ENCODE assay signal across 12 mouse cellular contexts in the genomic region with DNA sequence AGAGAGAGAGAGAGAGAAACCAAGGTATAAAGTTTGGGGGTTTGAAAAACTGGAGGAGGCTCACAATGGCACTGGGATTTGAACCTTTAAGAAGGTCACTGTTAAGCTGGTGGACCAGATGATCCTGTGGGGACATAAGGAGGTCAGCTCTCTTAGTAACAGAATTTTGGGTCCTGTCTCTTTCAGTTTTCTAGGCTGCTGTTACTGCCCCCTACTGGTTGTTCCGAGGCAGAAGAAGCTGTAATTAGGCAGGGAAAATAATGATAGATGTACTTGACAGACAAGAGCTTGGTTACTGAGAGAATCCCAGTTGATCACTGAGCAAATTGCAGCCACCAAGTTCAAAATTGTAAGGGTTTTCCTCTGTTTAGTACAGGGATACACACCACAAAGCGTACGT. TPM values are rescaled to one million over a fixed set of nuclear protein-coding genes. Genes with fewer than 3 reads are reported as not detected.
DNase-seq lines count a peak whose midpoint lies in the region; ATAC-seq and TF ChIP-seq lines count a peak whose summit lies in the region.
"Had no signal": no experiment of that assay in that cellular context is flagged by ENCODE, and none has a peak within 500 bp of the region (broad histone marks: within the 10 kb centered on the region; RNA-seq: fewer than 3 reads in every experiment).

No protein-coding gene starts in this region.

- no peak overlapping the region for H3K27ac ChIP-seq in lung, postnatal 0 days (ENCODE audit: low read length)
- H3K27ac ChIP-seq: midbrain, embryonic 13.5 days had no signal

- no peak for ATAC-seq in lung, postnatal 0 days
- ATAC-seq in frontal cortex, adult (ENCODE audit: low TSS enrichment) = no peak
- ATAC-seq: midbrain, embryonic 13.5 days had no signal

- no peak overlapping the region for H3K4me2 ChIP-seq in lung, postnatal 0 days (replicated peaks; ENCODE audit: low read depth, low read length)
- H3K4me2 ChIP-seq: midbrain, embryonic 13.5 days had no signal

- no peak overlapping the region for H3K4me3 ChIP-seq in lung, postnatal 0 days (ENCODE audit: low read depth, low read length)
- H3K4me3 ChIP-seq: midbrain, embryonic 13.5 days had no signal

- H3K27me3 ChIP-seq in lung, postnatal 0 days (replicated peaks; ENCODE audit: insufficient read depth, low read length) = no peaks in the 10 kb centered on the region

- no peaks in the 10 kb centered on the region for H3K9me3 ChIP-seq in lung, postnatal 0 days (ENCODE audit: low read length)

- no peak overlapping the region for H3K9ac ChIP-seq in lung, postnatal 0 days (replicated peaks; ENCODE audit: low read depth)
- H3K9ac ChIP-seq: midbrain, embryonic 13.5 days had no signal

- H3K36me3 ChIP-seq in lung, postnatal 0 days (ENCODE audit: insufficient read depth, low read length) = no peaks in the 10 kb centered on the region
- H3K36me3 ChIP-seq: midbrain, embryonic 13.5 days had no signal

- peak; percentile 48 for TF ChIP-seq CTCF in lung, postnatal 0 days (IDR thresholded peaks at IDR 0.05)

- no peak for TF ChIP-seq EP300 in lung, postnatal 0 days (IDR thresholded peaks at IDR 0.05)

- DNase-seq in adrenal gland, postnatal 10 days = peak; percentile 29
- no peak for DNase-seq in adrenal gland, adult 18-20 months (ENCODE audit: low spot score in 2 of 2)
- DNase-seq in heart, postnatal 4 days = peak; percentile 13
- DNase-seq in heart, adult 9 months (ENCODE audit: low spot score in 2 of 2) = no peak
- DNase-seq in lung, postnatal 0 days (ENCODE audit: low spot score) = no peak
- no peak for DNase-seq in lung, postnatal 10 days
- DNase-seq in retina, embryonic 14.5 days (ENCODE audit: low spot score) = peak; percentile 60
- DNase-seq: adrenal gland, postnatal 25 days; layer of hippocampus, adult 9-11 months had no signal

- no peaks in the 10 kb centered on the region for H3K4me1 ChIP-seq in lung, postnatal 0 days (ENCODE audit: insufficient read depth, low read depth, low read length)

- WGBS in lung, postnatal 0 days = 58% methylated on average over 3 of the region's 3 CpGs

RNA-seq across cellular contexts. Expression of a gene that starts 21.1 kb away (rescaled TPM):
- not detected for total RNA-seq in adrenal gland, postnatal 10 days (2021)
- total RNA-seq in adrenal gland, adult 18-20 months (2021) = not detected
- total RNA-seq in heart, postnatal 4 days (2021) = not detected
- not detected in 2 replicates for polyA plus RNA-seq in lung, postnatal 0 days (2015; fragmentation: Nextera tagmentation; extraction: Ambion mirVana)
- total RNA-seq: adrenal gland, postnatal 25 days had no signal
- polyA plus RNA-seq: heart, embryonic 16.5 days; midbrain, embryonic 13.5 days had no signal

Comparison
In these comparisons a context has a peak if more than half of its experiments do, and no peak if none do; other contexts are left out.
1. DNase-seq: peak in adrenal gland, postnatal 10 days (single experiment), heart, postnatal 4 days (single experiment) and retina, embryonic 14.5 days (single experiment); none in adrenal gland, adult 18-20 months (0 of 2), heart, adult 9 months (0 of 2), lung, postnatal 0 days (single experiment) and lung, postnatal 10 days (single experiment).